Mouse (Mus musculus): ENCODE measurements at regions not wholly inside any gene's neighbourhood (a gene's known extent, or its start where the extent isn't known, plus 50 kb on each side); places are given as distances from the start of the nearest gene placed in this dataset.
A peak's percentile ranks its signal among the peaks of the same experiment; 100 is the strongest.

DNA sequence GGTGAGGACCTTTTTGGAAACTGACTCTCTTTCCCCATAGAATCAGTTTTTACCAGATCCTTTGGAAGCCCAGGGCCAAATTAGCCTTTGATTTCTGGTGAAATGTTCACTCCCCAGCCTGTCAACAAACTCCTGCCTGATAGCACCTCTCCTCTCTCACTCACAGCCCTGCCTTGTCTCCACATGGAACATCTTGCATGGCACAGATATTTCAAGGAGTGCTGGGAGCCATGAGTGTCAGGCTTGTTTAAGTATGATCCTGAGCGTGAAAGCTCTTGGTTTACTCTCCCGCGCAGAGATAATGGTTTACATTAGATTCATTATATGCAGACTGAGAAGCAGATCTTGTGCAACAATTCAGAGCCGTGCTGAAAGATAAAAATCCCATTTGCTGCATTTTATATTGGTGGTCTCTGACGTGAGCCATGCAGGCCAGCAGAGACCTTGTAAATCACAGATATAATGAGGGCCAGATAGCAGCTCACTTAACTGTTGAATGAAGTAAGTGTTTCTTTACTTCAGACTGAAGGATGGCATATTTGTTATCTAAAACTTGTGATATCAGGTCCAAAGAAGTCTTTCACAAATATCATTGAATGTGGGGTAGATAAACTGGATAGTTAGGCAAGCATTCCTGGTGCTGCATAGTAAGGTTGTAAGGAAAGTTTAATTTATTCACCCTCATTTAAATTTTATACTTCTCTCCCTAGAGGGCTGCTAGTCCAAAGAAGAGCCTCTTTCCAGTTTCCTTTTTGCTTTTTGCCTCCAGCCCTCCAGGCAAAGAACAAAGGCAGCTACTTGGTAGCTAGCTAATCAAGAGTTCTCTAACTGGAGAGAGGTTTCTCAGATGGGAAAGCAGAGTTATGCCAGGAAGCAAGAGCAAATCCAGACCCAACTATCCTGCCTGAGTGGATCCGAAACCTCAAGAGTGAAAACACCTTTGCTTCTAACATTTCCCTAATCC is 81.8 kb downstream of the Tbx18 start:
- no peak for DNase-seq (ENCODE audit: low spot score in 2 of 2)

GRCm38 (mm10) chr9:87648317-87648716 is 82.7 kb downstream of the Tbx18 start:
- DNase-seq (ENCODE audit: low spot score in 2 of 2) = no peak

DNA sequence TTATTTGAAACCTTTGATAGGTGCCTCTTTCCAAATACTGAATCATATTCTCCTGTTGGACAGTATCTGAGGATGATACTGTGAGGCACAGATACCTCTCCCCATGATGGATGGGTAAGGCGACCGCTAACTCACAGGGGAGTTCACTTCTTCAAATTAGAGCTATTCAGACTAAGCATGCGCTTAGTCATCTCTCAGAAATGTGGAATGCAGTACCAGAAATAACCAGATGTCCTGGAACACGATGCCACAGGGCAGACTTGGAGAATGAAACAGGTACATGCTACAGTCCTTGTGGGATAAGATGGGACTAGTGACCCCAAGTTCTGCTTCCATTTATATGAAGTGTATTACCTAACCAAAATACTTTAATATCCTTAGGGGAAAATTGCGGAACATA is 86.0 kb downstream of the Tbx18 start:
- no peak for DNase-seq (ENCODE audit: low spot score in 2 of 2)

DNA sequence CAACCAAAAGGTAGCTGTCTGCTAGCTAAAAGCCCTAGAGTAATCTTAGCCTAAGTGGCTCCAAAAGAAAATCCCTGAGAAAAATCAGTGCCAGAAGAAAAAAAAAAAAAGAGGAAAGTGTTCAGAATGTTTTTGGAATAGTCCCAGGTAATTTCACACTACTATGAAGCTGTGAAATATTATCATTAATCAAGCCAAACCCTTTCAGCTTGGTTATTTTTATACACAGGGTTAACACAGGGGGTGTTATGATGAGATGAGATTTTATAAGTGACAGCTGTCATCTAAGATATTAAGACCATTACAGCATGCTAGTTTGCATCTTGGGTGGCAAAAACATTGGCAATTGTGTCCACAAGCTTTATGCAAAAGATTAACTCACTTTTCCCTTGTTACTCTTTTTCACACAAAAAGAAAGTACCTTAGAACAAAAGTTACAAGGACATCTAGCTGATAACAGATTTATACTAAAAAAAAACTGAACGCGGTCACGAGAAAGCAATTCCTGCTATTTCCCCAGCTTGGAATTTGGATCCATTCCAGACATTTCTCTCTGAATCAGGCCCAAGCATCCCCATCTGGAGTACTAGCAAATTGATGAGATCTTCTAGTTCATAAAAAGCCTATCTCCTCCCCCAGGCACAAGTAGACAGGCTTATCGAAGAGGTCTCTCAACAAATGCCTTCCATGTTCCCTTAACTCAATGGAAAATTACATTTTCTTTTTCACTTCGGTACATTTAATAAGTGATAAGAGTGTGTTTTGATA is 97.0 kb downstream of the Tbx18 start:
- no peak for DNase-seq (ENCODE audit: low spot score in 2 of 2)

GRCm38 (mm10) chr9:87626432-87626831 is 104.6 kb downstream of the Tbx18 start:
- no peak for DNase-seq (ENCODE audit: low spot score in 2 of 2)

DNA sequence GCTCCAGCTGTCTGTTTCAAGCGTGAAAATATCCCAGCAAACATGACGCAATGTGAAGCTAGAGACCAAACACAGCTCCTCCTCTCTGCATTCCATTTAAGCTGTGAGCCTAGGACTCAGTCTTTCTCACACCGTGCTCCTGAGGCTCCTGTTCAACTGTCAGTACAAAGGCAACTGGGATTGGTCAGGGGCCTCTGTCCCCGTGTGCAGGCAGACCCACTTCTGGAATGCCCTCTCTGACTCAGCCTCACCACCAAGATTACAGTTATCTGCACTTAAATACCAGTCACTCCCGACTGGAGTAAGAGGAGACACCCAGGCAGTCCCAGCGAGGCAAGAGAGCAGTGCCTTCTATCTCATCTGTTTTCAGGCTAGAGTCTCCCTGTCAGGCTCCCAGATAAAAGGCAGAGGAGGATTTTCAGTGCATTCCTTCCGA is 112.8 kb downstream of the Tbx18 start:
- DNase-seq (ENCODE audit: low spot score in 2 of 2) = no peak

DNA sequence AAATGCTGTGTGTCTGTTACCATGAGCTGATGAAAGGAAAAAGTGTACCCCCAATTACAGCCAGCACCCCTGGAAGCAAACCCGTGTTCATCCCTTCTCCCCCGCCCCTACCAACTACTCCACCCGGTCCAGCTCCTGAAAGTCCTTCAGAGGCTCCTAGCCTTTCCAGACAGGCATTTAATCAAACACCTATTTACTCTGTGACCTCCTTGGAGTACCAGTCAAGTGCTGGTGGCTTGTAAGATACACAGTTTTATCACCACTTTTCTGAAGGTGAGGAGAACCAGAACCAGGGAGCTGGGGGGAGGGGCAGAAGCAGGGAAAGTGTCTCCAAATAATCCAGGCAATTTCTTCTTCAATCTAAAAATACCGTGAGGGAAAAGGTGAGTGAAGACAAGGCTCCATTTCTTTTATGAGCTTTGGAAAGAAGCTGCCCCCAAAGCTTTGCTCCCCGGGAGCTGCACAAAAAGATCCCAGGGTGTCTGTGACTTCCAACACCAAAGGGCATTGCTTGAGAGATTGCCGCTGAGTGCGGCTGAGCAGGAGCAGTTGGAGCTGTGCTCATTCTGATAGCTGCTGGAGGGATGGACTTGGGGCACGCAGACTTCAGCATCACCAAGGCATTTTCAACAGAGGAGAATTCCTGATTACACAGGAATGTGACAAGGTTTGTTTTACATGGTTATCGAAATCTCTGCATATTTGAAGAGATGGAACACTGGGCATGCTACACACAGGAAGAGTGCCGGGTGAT is 123.0 kb downstream of the Tbx18 start:
- DNase-seq (ENCODE audit: low spot score in 2 of 2) = no peak

GRCm38 (mm10) chr9:87575591-87575990 is 155.5 kb downstream of the Tbx18 start:
- no peak for DNase-seq (ENCODE audit: low spot score in 2 of 2)

DNA sequence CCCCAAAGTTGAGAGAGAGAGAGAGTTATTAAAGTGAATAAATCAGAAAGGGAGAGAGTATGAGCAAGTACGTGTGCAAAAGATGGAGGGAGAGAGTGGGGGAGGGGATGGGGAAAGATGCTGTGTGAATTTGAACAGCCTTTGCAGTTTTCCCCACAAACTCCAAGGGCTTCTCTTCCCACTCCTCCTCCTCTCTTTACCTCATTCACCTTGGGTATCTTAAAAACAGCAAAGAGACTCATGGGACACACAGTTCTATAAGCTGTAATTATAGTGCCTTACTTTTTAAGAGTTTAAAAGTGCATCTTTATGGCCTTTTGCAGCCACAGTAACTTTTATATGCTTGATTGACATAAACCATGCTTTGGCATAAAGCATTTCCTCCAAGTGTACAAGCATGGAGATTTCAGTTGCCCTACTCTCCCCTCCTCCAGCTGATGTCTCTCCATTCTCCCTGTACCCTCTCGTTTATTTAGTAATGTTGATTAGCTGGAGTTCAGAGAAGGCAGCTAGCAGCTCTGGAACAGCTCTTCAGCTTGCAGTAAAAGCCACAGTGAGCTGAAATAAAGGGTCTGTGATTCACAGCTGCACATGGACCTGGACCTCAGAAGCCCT is 156.7 kb downstream of the Tbx18 start:
- no peak for DNase-seq (ENCODE audit: low spot score in 2 of 2)

DNA sequence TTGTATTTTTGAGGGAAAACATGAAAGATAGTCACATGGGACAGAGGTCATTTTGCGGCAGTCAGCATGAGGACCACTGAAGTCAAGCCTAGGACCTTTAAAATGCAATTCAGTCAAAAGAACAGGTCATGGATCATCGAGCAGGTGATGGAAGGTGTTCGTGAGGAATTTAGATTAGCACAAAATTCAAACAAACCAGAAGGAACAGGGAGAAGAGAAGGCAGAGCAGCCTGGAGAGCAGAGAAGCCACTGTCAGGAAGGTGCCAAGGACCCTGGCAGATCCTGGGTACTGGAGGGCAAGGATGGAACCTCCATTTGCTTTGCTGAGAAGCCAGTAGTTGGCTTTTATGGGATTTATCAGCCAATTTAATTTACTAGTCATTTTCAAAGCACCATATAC is 167.8 kb downstream of the Tbx18 start:
- no peak for DNase-seq (ENCODE audit: low spot score in 2 of 2)

- DNase-seq (ENCODE audit: low spot score in 2 of 2) = no peak
Measured at GRCm38 (mm10) chr9:87562796-87563195, 168.3 kb downstream of the Tbx18 start.

- DNase-seq (ENCODE audit: low spot score in 2 of 2) = no peak
Measured at GRCm38 (mm10) chr9:87557841-87558240, 173.2 kb downstream of the Tbx18 start.

- no peak for DNase-seq (ENCODE audit: low spot score in 2 of 2)
Measured at GRCm38 (mm10) chr9:87556953-87557394, 174.1 kb downstream of the Tbx18 start.

GRCm38 (mm10) chr9:87556552-87556951 is 174.5 kb downstream of the Tbx18 start:
- no peak for DNase-seq (ENCODE audit: low spot score in 2 of 2)

GRCm38 (mm10) chr9:87533182-87533581 is 197.9 kb downstream of the Tbx18 start:
- no peak for DNase-seq (ENCODE audit: low spot score in 2 of 2)

- DNase-seq (ENCODE audit: low spot score in 2 of 2) = no peak
Measured at GRCm38 (mm10) chr9:87529908-87530307, 201.2 kb downstream of the Tbx18 start.

DNA sequence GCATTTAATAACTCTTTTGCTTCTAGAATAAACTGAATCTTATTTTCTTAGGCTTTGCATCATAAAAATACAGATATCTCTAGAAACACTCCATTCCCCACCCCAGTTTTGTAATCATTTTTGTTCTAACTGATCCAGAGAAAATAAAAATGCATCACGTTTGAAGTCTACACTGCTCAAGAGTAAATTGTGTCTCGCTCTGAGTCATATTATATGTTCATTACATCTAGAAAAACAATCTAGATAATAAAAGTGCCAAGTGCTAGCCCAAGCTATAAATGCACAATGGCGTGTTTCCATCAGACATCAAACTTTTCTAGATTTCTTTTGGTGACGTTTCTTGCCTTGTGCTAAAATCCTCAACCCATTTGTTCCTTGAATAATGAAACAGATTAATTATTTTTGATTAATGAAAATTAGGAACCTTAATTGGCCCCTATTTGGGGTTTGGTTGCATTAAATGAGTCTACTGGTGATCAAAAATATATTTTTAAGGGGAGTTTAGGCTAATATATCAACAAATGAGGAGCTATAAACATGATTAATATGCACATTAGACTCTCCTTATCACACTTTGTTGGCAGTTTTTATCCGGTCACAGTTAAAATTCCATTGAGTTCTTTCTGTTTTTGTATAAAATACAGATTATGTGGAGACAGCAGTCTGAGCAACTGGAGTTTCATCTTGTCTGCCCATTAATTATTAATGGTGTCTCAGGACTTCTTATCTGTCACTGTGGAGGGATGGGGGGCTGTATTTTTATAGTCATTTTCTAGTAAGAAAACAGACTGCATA is 206.0 kb downstream of the Tbx18 start:
- DNase-seq (ENCODE audit: low spot score in 2 of 2) = no peak

- no peak for DNase-seq (ENCODE audit: low spot score in 2 of 2)
Measured at GRCm38 (mm10) chr9:87510683-87511082, 220.4 kb downstream of the Tbx18 start.

DNA sequence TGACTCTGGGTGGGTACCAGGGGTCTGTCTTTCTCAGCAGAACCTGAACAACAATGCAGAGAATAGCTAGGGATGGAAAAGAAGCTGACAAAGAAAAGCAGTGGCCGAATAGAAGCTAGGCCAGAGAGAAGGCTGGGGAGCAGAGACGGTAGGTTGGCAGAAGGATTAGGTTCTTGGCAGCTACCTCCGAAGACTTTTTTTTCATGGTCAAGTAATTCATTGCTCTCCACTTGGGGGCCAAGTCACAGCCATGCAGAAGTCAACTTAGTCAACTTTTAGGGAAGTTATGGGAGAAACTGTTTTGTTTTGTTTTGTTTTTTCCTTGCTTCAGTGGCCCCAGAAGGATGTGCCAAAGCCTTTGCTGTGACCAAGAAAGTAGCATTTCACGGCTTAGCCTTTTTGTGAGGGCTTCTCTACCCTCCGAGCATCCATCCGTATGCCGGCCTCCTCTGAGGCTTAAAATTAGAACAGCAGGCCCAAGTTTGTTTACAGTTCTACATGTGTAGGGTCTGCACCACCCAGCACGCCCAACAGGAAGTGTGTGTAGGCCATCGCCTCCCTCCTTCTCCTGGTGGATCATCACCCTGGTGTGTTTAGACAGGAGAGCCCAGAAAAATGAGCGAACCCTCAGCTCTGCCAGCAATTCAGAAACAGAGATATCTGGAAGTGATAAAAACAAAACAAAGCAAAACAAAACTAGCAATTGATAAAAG is 226.2 kb downstream of the Tbx18 start:
- DNase-seq (ENCODE audit: low spot score in 2 of 2) = no peak

GRCm38 (mm10) chr9:87464141-87464540 is 208.8 kb upstream of the Cep162 start:
- peak; percentile 57 to 63 for DNase-seq (ENCODE audit: low spot score in 2 of 2)
